Mouse (Mus musculus) right cerebral cortex, postnatal 14 days (tissue): ENCODE data around the gene Tbc1d22a.
"Not testable (repeated sequence)": the region's sequence is repeated elsewhere in the genome, so short reads cannot be mapped to it uniquely, and the experiment has no call there.

ENCODE experiments used
- DNase-seq: peaks from one replicate; pipeline ENCODE4 v3.0.0; 2022

Gene Tbc1d22a

GRCm38 (mm10) chr15:86213753-86214548, at the start of gene Tbc1d22a:
Gene Tbc1d22a, plus strand, starts transcription at chr15:86214459.
- DNase-seq, result peak; percentile 92

GRCm38 (mm10) chr15:86164718-86165345, 49.4 kb upstream of the Tbc1d22a start:
- no peak for DNase-seq

GRCm38 (mm10) chr15:86165811-86166590, 48.3 kb upstream of the Tbc1d22a start:
- no peak for DNase-seq

GRCm38 (mm10) chr15:86167032-86167655, 47.1 kb upstream of the Tbc1d22a start:
- no peak for DNase-seq

- DNase-seq, result no peak
These were observed 46.3 kb upstream of the Tbc1d22a start for GRCm38 (mm10) chr15:86167787-86168504.

- DNase-seq, result no peak
These were observed 45.8 kb upstream of the Tbc1d22a start for GRCm38 (mm10) chr15:86168505-86168867.

GRCm38 (mm10) chr15:86168941-86169816, 45.1 kb upstream of the Tbc1d22a start:
- DNase-seq, result no peak

GRCm38 (mm10) chr15:86169817-86170110, 44.5 kb upstream of the Tbc1d22a start:
- DNase-seq, result no peak

- no peak for DNase-seq
These were observed 42.9 kb upstream of the Tbc1d22a start for GRCm38 (mm10) chr15:86171316-86171715.

GRCm38 (mm10) chr15:86172124-86172523, 42.1 kb upstream of the Tbc1d22a start:
- DNase-seq, result no peak

GRCm38 (mm10) chr15:86172526-86172925, 41.7 kb upstream of the Tbc1d22a start:
- no peak for DNase-seq

GRCm38 (mm10) chr15:86173136-86173985, 40.9 kb upstream of the Tbc1d22a start:
- DNase-seq, result no peak

GRCm38 (mm10) chr15:86175253-86176050, 38.8 kb upstream of the Tbc1d22a start:
- DNase-seq, result no peak

GRCm38 (mm10) chr15:86176166-86176565, 38.1 kb upstream of the Tbc1d22a start:
- no peak for DNase-seq

- no peak for DNase-seq
These were observed 37.2 kb upstream of the Tbc1d22a start for GRCm38 (mm10) chr15:86176771-86177702.

GRCm38 (mm10) chr15:86177703-86178251, 36.5 kb upstream of the Tbc1d22a start:
- DNase-seq, result not testable (repeated sequence)

- DNase-seq, result no peak
These were observed 35.7 kb upstream of the Tbc1d22a start for GRCm38 (mm10) chr15:86178594-86178993.

- no peak for DNase-seq
These were observed 33.8 kb upstream of the Tbc1d22a start for GRCm38 (mm10) chr15:86180427-86180826.
